Mouse (Mus musculus) erythroblast, embryonic 14.5 days (primary cell): ENCODE measurements around the gene Ugp2. TPM values are rescaled to one million over a fixed set of nuclear protein-coding genes. Genes with fewer than 3 reads are reported as not detected.

Source experiments
- H3K27me3 ChIP-seq: 2 replicates; pipeline ENCODE4 v1.6.1; 2012; ENCODE audit warnings: inconsistent platforms; ENCODE audit not compliant: control insufficient read depth
- H3K36me3 ChIP-seq: 2 replicates; pipeline ENCODE4 v1.6.1; 2012; ENCODE audit warnings: mild to moderate bottlenecking, inconsistent platforms; ENCODE audit not compliant: control insufficient read depth
- H3K4me1 ChIP-seq: 2 replicates; pipeline ENCODE4 v1.6.1; 2012; ENCODE audit warnings: inconsistent platforms; ENCODE audit not compliant: control insufficient read depth
- H3K4me3 ChIP-seq: replicated peaks from 2 replicates; pipeline ENCODE3; 2012; ENCODE audit warnings: moderate library complexity, mild to moderate bottlenecking, inconsistent platforms
- H3K9me3 ChIP-seq: 2 replicates; pipeline ENCODE4 v1.6.1; 2012; ENCODE audit warnings: low read length, inconsistent platforms, mixed read lengths; ENCODE audit not compliant: control insufficient read depth
- GATA1 ChIP-seq: IDR thresholded peaks from 2 replicates; pipeline ENCODE4 v1.6.1; 2012; ENCODE audit warnings: low read length, inconsistent platforms, mixed read lengths
- TAL1 ChIP-seq: IDR thresholded peaks from 3 replicates; pipeline ENCODE4 v1.6.1; 2012; ENCODE audit warnings: low read length, inconsistent platforms, mixed read lengths
- polyA plus RNA-seq: library from polyadenylated mRNA; stranded (reverse); fragments of >175 nt; gene quantifications from 2 replicates; pipeline ENCODE4 v1.2.3, GENCODE M21; 2012

The Ugp2 gene
- polyA plus RNA-seq, 1 experiment: 0.44 TPM

DNA sequence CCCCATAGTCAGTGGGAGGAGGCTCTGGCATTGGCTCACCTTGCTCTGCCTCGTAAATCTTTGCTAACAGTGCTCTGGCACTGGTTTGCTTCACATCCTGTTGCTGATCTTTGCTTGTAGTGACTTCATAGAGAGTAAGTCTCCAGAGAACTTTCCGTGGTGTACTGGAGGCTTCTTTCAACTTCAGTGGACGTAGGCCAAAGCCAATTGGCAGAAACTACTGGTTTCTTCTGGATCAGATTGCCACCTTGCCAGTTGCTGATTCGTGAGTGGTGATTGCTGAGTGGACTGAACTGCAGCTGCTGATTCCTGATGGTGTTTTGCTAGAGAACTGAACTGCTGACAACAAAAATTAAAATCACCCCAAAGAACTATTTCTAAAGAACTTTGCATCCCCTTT lies 15.8 kb upstream of the Ugp2 start:
- Histone ChIP-seq H3K4me1 (no peaks in the 10 kb centered on the region), H3K4me3 (no peak overlapping the region), H3K9me3 (no peaks in the 10 kb centered on the region), H3K27me3 (no peaks in the 10 kb centered on the region), H3K36me3 (no peaks in the 10 kb centered on the region)
- no peak for TF ChIP-seq TAL1
- TF ChIP-seq GATA1: no peak

DNA sequence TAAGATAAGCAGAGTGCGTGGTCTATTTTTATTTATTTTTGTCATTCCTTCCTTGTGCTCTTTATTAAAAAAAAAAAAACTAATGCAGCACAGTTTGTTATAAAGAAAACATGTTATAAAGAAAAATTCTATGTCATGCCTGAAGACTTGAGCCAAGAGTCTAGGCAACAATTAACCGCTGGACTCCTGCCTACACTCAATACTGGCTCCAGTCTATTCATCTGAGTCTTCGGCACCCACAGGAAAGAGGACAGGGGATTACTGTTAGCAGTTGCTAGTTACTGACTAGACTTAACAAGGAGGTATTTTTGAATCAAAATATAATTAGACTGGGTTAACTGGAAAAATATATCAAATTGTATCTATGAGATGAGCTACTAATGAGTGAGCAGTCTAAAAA lies 3.1 kb upstream of the Ugp2 start:
- H3K27me3 ChIP-seq: peaks cover 39% of the 10 kb centered on the region
- H3K36me3 ChIP-seq: no peaks in the 10 kb centered on the region
- TF ChIP-seq GATA1: no peak
- TF ChIP-seq TAL1: no peak
- no peak overlapping the region for H3K4me3 ChIP-seq
- H3K9me3 ChIP-seq: no peaks in the 10 kb centered on the region
- peaks cover 19% of the 10 kb centered on the region for H3K4me1 ChIP-seq

DNA sequence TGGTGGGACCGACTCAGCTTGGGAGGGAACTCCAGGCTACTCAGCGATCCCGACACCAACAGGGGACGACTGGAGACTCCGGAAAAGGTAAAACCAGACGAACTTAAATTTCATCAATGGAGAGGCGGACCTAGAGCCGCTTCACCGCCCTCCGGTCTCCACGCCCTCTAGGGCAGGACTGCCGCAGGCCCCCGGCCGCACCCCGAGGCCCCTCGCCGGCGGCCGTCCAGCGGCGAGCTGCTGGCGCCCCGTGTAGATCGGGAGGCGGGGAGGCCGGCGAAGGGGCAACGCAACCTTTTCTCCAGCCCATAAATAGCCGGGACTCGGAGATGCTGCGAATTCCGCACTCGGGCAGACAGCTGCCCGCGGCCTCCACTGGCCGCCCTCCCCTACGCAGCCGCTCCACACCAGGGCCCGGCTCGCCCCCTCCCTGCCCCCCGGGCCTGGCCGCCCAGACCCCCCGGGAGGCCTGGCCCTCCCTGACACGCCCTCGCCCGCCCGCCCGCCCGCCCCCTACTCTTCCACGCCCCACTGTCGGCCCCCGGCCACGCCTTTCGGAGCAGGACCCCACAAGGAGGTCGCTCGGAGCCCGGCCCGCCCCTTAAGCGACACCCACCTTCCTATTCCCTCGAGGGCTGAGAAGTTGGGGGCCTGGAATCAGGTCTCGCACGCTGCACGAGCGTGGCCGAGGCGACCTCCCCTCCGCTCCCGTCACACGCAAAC lies 441 bp downstream of the Ugp2 start:
- Histone ChIP-seq H3K9me3 (no peaks in the 10 kb centered on the region), H3K4me1 (peaks cover 19% of the 10 kb centered on the region), H3K36me3 (no peaks in the 10 kb centered on the region), H3K4me3 (peak overlapping the region; percentile 76), H3K27me3 (peaks cover 48% of the 10 kb centered on the region)
- TF ChIP-seq TAL1 (no peak), GATA1 (no peak)

DNA sequence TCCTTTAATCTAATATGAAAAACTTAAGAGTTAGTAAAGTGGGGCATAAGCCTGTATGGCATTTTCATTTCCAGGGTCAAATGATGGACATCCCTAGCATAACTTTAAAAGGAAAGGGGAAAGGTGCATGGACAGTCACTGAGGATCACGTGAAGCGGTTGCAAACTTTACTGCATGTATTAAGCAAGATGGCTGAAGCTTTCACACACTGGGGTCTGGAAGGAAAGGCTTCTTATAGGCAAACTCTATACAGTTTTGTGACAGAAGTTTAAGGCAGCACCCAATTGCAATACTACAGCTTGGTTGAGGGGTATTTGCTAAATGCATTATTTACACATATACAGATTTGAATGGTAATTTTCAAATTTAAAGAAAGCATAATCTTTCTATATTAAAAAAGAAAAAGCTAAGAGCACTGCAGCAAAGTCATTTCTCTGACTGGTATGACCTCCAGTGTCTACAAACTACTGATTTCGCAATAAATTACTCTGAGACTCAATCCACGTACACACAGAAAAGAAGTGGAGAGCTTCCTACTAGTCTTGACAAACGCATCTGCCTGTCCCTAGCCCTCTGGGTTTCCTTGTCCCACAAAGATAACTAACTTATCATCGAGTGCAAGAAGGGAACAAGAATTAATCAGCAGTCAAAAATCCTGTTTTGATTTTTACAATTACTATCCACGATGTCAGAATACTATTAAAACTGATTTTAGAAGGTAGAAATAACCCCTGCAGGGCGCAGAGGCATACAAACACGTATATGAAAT lies 1.6 kb downstream of the Ugp2 start:
- TF ChIP-seq TAL1 (no peak), GATA1 (no peak)
- no peaks in the 10 kb centered on the region for H3K36me3 ChIP-seq
- H3K4me1 ChIP-seq: peaks cover 19% of the 10 kb centered on the region
- no peaks in the 10 kb centered on the region for H3K9me3 ChIP-seq
- H3K4me3 ChIP-seq: peak overlapping the region; percentile 76
- H3K27me3 ChIP-seq: peaks cover 46% of the 10 kb centered on the region

DNA sequence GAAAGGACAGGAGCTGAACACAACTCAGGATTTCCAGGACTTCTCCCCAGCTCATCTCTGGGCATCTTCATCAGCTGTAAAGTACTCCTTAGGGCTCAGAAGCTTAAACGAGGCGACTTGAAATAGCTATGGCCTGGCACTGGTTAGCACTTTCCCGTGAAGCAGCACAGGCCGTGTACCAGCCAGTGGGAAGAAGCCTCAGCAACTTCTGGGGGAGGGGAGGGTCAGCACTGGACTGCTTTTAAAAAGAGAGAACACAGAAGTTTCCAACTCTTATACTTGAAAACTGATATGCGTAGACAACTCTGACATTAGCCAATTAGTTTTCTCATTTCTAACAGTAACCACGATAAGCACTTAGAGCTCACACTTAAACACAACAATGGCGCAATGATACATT lies 2.5 kb downstream of the Ugp2 start:
- Histone ChIP-seq H3K36me3 (no peaks in the 10 kb centered on the region; the same call in 1 of the 2 replicates), H3K27me3 (peaks cover 45% of the 10 kb centered on the region), H3K9me3 (no peaks in the 10 kb centered on the region), H3K4me1 (peaks cover 19% of the 10 kb centered on the region), H3K4me3 (no peak overlapping the region)
- TF ChIP-seq GATA1 (no peak), TAL1 (no peak)

DNA sequence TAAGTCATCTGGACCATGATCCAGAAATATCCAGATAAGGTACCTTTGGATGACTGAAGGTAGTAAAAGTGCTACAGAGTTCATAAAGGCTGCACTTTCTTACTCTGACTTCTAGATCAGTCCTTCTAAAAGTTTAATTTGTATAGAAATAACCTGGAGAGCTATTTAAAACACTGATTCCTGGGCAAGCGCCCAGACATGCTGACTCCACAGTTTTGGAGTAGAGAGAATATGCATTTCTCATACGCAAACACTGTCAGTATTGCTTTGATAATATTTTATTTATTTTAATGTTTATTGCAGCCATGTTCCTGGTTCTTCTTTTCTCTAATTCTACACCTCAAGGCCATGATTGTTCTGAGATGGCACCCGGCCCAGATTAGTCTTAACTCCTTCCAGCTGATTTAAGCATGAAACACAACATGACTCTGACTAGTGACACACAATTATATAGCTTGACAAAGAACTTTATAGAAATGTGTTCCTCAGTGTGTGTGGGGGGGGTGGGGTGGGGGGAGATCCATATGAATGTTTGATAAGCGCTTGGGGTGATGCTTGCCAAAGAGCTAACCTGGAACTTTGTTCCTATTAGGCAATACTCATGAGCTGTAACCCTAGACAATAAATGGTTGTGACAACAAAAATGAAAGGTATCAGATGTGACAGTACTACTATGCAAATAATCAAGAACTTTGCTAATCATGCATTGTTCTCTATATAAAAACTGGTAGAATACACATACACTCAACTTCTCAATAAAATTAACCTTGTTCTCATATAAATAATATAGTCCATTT lies 7.7 kb downstream of the Ugp2 start:
- no peak for TF ChIP-seq GATA1
- Histone ChIP-seq H3K36me3 (no peaks in the 10 kb centered on the region; the same call in 1 of the 2 replicates), H3K27me3 (peaks cover 1% of the 10 kb centered on the region), H3K9me3 (no peaks in the 10 kb centered on the region), H3K4me3 (no peak overlapping the region), H3K4me1 (no peaks in the 10 kb centered on the region)

DNA sequence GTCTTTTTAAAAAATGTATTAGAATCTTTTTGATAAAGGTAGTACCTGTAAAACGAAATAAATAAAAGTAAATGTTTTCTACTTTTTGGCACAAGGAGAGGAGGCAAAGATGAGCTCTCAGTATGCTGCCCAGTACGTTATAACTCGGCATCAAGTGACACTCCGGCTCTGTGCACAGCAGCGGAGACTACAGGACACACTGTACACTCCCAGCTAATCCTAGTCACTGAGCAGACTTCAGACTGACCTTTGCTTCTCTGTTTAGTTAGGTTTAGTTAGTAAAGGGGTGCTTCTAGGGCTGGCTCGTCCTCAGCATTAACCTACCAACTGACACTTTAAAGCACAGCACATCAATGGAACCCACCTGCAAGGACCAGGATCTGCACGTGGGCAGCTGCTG lies 19.7 kb downstream of the Ugp2 start:
- H3K27me3 ChIP-seq: no peaks in the 10 kb centered on the region
- TF ChIP-seq GATA1 (no peak), TAL1 (no peak)
- peaks cover 3% of the 10 kb centered on the region for H3K36me3 ChIP-seq
- peaks cover 20% of the 10 kb centered on the region for H3K4me1 ChIP-seq
- no peaks in the 10 kb centered on the region for H3K9me3 ChIP-seq
- H3K4me3 ChIP-seq: no peak overlapping the region

DNA sequence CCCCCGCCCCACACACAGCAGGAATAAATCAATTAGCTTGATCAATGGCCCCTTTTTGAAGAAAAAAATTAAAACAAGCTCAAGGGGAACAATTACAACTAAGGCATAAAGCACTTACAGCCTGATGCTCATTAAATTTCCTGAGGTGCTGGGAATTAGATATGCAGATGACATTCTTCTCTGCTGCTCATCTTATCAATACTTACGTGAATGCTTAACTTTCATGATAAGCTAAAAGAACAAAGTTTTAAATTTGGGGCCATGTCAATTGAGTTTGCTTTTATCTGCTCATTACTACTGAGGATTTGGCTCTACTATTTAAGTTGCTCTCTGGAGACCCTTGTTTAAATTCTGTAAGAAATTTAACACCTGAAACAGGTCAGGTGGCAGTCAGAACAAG lies 22.1 kb downstream of the Ugp2 start:
- TF ChIP-seq TAL1 (no peak), GATA1 (no peak)
- Histone ChIP-seq H3K4me1 (peaks cover 28% of the 10 kb centered on the region), H3K9me3 (no peaks in the 10 kb centered on the region), H3K36me3 (peaks cover 7% of the 10 kb centered on the region), H3K27me3 (no peaks in the 10 kb centered on the region), H3K4me3 (no peak overlapping the region)

DNA sequence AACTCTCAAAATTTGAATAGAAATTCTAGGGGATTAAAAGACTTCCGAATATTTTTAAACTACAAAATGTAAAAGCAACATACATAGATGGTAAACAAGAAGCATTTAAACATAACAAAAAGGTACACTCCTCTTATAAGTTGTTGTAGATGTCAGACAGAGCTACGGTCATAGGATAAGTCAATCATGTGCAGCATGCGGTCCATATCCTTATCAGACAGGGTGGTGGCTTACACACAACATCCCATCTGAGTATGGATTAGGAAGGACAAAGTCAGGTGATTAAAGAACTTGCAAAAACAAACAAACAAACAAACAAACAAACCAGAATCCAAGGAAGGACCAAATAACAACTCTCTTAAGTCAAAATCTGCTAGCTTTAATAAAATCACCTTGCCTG lies 25.0 kb downstream of the Ugp2 start:
- H3K36me3 ChIP-seq: peaks cover 7% of the 10 kb centered on the region
- peaks cover 37% of the 10 kb centered on the region for H3K4me1 ChIP-seq
- H3K9me3 ChIP-seq: no peaks in the 10 kb centered on the region
- TF ChIP-seq TAL1: no peak
- no peak for TF ChIP-seq GATA1
- H3K27me3 ChIP-seq: no peaks in the 10 kb centered on the region
- H3K4me3 ChIP-seq: no peak overlapping the region
